Mouse (Mus musculus) right cerebral cortex, adult 2 months (tissue): ENCODE measurements around the gene Tfap2e.
A peak's percentile ranks its signal among the peaks of the same experiment; 100 is the strongest.

Source experiments
- DNase-seq, 2 experiments: peaks; one replicate each; pipeline ENCODE4 v3.0.0; 2021 to 2022; ENCODE audit warnings: low spot score in 2 of 2

Gene Tfap2e

GRCm38 (mm10) chr4:126736001-126736414 lies at the start of gene Tfap2e:
Tfap2e (minus strand) TSS chr4:126736240.
- no peak for DNase-seq

DNA sequence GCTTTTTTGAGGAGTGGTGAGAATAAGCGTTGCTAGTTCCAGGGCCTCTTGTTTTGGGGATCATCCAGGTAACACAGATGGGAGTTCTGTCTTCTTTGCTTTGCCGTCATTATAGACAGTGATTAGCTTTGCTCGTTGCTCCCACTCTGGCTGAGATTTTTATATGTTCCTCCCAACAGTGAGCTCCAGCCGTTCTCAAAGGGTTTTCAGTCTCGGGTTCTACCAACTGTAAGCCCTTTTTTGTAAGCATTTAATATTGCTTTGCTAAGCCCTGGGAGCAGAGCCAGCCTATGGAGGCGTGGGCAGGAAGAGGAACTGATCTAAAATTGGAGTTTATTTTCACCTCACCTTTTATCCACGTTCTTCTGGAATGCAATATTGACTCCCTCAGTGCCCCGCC lies 47.0 kb upstream of the Tfap2e start:
- DNase-seq = peak; percentile 53 to 64

GRCm38 (mm10) chr4:126782512-126782911 lies 46.5 kb upstream of the Tfap2e start:
- DNase-seq = no peak

DNA sequence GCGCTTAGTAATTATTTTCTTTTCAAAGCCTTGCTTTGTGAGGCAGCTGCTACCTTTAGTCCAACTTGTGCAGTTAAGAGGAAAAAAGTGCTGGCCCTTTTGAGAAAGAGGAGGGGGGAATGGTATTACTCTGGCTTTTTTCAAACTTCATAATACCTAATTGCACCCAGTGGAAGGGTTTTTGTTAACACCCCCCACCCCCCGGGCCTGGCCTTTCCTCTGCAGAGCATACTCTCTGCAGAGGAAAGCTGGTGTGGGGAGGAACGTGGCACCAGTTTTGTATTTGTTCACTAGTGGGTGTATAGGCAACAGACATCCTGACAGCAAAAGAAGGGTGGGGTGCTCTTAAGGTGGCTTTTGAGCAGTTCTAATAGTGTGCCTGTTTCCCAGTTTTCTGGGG lies 45.8 kb upstream of the Tfap2e start:
- no peak for DNase-seq

- DNase-seq = no peak
Observed at GRCm38 (mm10) chr4:126779826-126780775, 44.1 kb upstream of the Tfap2e start.

- no peak for DNase-seq
Observed at GRCm38 (mm10) chr4:126779148-126779581, 43.1 kb upstream of the Tfap2e start.

DNA sequence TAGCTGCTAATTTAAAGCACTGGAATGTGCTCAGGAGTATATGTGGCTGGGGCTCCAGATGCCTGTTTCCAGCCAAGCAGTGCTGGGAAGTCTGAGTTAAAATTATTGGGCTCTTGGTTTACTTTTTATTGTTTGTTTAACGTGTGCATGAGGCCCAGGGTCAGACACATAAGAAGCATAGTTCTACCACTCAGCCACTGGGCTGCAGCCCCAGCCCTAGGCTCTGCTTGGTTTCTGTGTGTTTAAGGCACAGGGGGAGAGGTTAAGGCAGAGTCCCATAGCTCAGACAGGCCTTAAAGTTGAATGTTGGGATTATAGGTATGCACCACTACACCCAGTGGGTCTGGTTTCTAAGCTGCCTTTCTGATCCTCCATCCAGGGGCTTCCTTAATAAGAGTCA lies 39.1 kb upstream of the Tfap2e start:
- no peak for DNase-seq

DNA sequence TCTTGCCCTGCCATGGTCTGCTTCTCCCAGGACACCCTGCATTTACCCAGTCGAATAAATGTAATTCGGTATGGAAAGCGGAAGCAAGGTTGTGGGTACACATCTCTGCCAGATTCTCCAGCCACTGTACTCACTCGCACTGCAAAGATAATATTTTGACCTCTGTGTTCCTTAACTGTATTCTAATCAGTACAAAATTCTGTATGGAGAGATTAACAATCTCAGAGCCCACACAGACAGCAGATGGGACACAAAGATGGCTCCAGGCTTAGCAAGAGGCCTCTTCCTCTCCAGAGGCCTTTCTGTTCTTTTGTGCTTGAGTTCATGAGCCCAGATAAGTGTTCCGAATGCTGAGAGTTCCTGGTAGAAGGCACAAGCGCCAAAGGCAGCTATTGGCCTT lies 37.8 kb upstream of the Tfap2e start:
- DNase-seq = no peak

DNA sequence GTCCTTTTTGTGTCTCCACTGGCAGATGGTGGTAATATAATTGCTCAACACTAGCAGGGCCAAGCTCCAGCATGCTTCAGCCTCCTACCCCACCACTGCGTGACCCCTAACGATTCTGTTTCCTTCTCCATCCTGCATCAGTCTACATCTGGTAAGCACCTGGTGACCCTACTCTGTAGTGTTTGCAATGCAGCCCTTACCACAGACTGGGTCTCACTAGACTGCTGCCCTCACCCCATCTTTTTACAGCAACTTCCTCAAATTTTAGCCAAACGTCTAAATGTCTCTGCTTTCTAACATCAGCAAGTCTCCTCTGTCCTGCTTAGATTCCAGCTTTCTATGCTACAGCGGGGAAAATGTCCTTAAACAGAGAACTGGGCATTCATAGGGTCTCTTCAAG lies 34.8 kb upstream of the Tfap2e start:
- no peak for DNase-seq

GRCm38 (mm10) chr4:126769800-126770563 lies 33.9 kb upstream of the Tfap2e start:
- no peak for DNase-seq

GRCm38 (mm10) chr4:126763483-126763882 lies 27.4 kb upstream of the Tfap2e start:
- DNase-seq = no peak

DNA sequence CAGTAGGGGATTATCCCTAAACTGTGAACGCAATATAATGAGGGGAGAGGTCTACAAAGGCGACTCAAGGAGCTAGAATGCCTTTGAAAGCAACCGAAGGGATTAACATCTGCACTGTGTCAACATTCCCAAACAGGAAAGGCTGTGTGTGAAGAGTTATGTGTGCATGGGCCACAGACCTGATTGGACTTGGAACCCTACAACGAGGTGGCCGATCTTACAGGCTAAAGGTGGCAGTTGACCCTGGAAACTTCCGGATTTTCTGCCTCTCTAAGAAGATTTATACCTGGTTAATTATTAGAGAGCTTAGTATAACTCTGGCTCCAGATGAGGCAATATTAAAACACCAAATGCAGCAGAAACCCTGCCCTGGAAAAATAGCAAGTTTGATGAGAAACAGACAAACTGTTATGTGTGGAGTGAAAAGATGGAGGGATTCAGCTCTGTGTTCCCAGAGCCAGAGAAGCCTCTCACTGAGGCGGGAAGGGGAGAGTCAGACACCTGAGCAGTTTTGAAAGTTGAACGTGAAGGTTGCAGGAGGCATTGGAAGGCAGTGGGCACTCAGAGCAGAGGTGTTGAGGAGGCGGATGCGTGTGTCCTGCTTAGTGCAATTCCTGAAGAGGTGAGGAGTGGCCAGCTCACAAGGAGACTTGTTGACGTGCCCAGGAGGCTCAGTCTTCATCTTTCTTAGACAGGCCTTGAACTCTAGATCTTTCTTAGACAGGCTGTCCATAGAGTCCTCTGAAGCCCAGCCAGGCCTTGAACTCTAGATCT lies 26.7 kb upstream of the Tfap2e start:
- no peak for DNase-seq

DNA sequence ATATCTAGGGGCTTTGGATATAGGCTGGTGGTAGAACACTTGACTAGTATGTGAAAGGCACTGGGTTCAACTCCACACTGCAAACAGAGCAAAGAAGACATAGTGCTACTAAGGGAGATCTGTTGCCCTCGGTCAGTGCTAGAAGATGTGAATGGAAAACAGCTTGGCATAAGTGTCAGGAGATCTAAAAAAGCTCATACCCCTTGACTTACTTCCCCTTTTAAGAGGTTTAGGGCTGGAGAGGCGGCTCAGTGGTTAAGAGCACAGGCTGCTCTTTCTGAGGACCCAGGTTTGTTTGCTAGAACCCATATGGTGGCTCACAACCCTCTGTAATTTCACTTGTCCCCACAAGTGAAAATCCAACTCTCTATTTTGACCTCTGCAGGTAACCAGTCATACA lies 23.4 kb upstream of the Tfap2e start:
- DNase-seq = no peak

DNA sequence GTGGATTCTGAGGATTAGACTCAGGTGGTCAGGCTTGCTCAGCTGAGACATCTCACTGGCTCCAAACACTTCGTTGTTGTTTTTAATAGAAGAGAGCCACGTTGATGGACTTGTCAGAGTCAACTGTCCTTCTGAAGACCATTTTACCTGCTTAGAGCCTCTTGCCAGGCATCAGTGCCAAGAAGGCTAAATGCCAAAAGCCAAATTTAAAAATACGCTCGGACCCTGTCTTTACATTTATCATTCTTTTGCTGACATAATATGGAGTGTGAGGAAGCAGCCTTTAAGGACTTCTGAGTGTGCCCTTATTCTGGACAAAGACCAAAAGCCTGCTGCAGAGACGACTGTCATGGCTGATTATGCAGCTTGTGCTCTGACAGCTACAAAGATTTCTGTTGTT lies 22.3 kb upstream of the Tfap2e start:
- DNase-seq = no peak

- DNase-seq = no peak
Observed at GRCm38 (mm10) chr4:126756766-126757165, 20.7 kb upstream of the Tfap2e start.

GRCm38 (mm10) chr4:126754736-126755374 lies 18.8 kb upstream of the Tfap2e start:
- no peak for DNase-seq

- no peak for DNase-seq
Observed at GRCm38 (mm10) chr4:126754231-126754611, 18.2 kb upstream of the Tfap2e start.

DNA sequence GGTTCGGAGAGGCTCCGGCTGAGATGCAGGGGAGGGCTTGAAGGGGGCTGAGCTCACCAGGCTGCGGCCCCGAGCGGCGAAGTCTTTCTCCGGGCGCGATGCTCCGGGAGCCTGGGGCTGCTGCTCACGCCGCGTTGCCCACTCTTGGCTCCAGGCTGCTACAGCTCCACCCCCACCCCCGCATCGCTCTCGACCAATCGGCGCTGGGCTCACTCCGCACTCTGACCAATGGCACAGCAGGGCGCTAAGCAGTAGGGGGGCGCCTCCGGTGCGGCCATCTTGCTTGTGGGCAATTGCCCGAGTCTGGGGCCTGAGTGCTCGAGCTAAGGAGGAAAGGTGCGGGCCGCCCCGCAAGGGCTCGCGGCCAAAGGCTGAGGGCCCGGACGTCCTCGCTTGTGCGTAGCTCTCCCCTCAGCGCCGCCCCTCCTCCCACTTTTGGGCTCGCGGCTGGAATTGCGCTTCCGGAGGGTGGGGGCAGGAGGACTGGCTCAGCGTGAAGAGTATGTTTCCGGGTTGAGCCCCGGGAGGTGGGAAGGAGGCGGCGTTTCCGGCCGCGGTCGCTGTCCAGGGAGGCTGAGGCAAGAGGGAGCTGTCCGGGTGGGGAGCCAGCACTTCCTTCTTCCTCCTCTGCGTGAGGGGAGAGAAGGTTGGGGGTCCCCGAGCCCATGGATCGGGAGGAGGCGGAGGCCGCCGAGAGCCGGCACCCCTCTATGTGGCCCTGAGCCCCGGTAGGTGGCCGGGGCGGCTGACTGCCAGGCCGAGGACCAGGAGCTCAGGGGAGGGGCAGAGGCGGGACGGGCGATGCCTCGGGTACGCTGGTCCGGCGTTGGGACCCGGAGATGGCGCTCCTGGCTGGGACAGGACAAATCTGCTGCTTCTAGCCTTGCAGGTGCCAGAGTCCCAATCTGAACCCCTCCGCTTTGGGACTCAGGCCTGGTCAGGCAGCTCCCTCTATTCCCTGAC lies 17.5 kb upstream of the Tfap2e start, which contains the start of the genes Ncdn and AU040320:
Ncdn (minus strand) TSS at position 171 of the 963 bp plus-strand sequence.
AU040320 (plus strand) TSS at position 277 of the 963 bp plus-strand sequence.
- DNase-seq = peak; percentile 98

DNA sequence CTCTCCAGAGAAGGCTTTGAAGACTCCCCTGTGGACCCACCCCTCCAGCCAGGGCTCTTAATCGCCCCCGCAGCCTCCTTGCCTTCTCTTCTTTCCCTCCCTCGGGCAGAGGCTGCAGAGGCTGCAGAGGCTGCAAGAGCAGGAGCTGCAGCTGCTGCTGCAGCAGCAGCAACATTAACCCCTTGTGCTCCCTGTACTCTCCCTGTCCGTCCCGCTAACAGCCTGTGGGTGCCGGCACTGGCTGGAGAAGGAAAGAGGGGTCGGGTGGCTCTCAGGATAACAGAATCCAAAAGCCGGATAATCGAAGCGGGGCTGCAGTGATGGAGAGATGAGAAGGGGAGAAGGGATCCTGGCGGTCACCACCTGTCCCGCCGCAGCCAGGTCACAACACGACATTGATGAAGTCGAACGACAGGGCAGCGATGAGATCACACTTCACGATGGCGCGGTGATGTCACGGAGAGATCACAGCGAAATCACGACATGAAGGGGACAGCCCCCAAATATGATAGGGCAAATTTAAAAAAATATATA lies 16.6 kb upstream of the Tfap2e start:
- peak in 1 of 2 experiments; percentile 40 for DNase-seq
